Mouse (Mus musculus): ENCODE measurements around the gene Zdhhc13. TPM values are rescaled to one million over a fixed set of nuclear protein-coding genes. Genes with fewer than 3 reads are reported as not detected.

Gene Zdhhc13
- polyA plus RNA-seq, 1 experiment from 2014 or later, result 49.7 TPM

DNA sequence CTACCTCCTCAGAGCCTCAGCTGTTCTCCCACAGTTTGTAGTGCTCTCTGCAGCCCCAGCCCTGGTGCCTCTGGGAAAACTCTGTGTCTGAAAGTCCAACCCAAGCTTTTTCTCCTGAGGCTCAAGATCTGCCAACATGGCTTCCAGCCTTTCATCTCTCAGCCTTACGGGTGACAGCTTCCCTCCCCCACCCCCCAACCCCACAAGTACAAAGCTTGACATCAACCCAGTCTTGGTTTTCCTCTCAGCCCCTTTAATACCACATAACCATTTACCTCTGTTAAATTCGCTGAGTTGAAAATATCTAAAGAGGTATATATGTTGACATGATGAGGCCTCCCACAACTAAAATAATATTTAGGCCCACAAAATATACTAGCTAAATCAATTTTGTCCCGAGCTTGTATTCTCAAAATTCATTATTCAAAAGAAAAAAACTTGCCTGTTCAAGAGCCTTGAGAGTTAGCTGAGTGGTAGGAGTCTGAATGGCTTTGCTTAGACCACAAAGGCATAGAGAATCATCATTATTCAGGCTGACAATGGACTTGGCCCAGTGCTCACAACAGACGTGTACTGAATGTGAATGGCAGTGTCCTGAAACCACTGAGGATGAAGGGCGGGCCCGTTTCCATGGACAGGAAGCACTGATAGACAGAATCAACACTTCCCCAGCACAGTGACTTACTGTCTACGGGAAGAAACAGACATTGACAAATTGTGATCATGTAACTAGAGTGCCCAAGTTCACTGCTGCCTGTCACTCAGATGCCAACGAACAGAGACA, 10.9 kb upstream of the Zdhhc13 start:
- H3K4me1 ChIP-seq (ENCODE audit: control insufficient read depth, insufficient read depth, low read length), result no peaks in the 10 kb centered on the region
- no peak overlapping the region for H3K4me3 ChIP-seq (replicated peaks; ENCODE audit: low read depth, low read length)
- H3K36me3 ChIP-seq (ENCODE audit: control insufficient read depth, insufficient read depth, low read length), result no peaks in the 10 kb centered on the region
- no peaks in the 10 kb centered on the region for H3K9me3 ChIP-seq (ENCODE audit: control insufficient read depth, low read length)
- no peaks in the 10 kb centered on the region for H3K27me3 ChIP-seq (ENCODE audit: control insufficient read depth, insufficient read depth, low read length)
- peak overlapping the region; percentile 49 for H3K27ac ChIP-seq (replicated peaks; ENCODE audit: low read depth, low read length)
- 27% methylated on average over 8 of the region's 8 CpGs for WGBS
- no peak overlapping the region for H3K9ac ChIP-seq (replicated peaks; ENCODE audit: low read length)
- ATAC-seq (ENCODE audit: low FRiP score, low TSS enrichment) (peak; percentile 76; the same call in 1 of the 2 replicates), DNase-seq (peak; percentile 81)
- no peak overlapping the region for H3K4me2 ChIP-seq (ENCODE audit: low read length)

DNA sequence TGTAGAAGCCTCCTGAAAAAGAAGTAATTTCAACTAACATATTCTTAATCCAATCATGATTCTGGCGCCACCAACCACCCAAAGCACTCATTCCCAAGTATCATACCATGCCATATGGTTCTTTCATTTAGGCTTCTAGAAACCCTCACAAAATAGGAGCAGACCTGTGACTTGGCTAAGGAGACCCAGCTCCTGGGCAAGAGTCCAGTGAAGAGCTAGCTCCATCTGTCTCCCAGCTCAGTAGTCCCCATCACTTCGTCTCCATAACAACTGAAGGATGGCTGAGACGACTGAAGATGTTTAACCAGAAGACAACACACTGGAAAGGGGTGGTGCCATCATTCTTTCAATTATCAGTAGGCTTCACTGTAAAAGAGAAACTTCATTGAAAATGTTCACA, 9.7 kb upstream of the Zdhhc13 start:
- Histone ChIP-seq H3K4me1 (ENCODE audit: control insufficient read depth, insufficient read depth, low read length) (no peaks in the 10 kb centered on the region), H3K27me3 (ENCODE audit: control insufficient read depth, insufficient read depth, low read length) (no peaks in the 10 kb centered on the region), H3K9ac (replicated peaks; ENCODE audit: low read length) (no peak overlapping the region), H3K4me3 (replicated peaks; ENCODE audit: low read depth, low read length) (no peak overlapping the region), H3K9me3 (ENCODE audit: control insufficient read depth, low read length) (no peaks in the 10 kb centered on the region), H3K27ac (replicated peaks; ENCODE audit: low read depth, low read length) (no peak overlapping the region), H3K4me2 (ENCODE audit: low read length) (no peak overlapping the region), H3K36me3 (ENCODE audit: control insufficient read depth, insufficient read depth, low read length) (no peaks in the 10 kb centered on the region)
- ATAC-seq (ENCODE audit: low FRiP score, low TSS enrichment) (no peak), DNase-seq (no peak)
- WGBS, result 76% methylated on average over 3 of the region's 3 CpGs

DNA sequence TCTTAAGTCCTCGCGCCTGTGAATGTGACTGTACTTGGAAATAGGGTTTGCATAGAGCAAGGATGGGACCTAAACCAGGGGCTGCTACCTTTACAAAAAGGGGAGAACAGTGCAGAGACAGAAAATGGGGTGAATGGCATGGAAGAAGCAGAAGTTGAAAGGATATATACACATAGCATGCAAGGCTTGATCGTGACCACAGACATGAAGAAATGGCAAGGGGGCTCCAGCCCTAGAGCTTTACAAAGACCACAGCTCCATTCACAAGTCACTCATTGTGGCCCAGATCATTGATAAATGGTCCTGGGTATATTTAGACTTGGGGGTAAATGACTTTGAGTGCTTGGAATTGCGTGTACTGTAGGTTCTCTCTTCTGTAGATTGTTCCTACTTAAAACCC, 6.4 kb upstream of the Zdhhc13 start:
- DNase-seq, result no peak
- WGBS, result 83% methylated on average over 4 of the region's 4 CpGs
- Histone ChIP-seq H3K4me1 (ENCODE audit: control insufficient read depth, insufficient read depth, low read length) (no peaks in the 10 kb centered on the region), H3K9ac (replicated peaks; ENCODE audit: low read length) (no peak overlapping the region), H3K9me3 (ENCODE audit: control insufficient read depth, low read length) (no peaks in the 10 kb centered on the region), H3K27ac (replicated peaks; ENCODE audit: low read depth, low read length) (no peak overlapping the region), H3K4me3 (replicated peaks; ENCODE audit: low read depth, low read length) (no peak overlapping the region), H3K4me2 (ENCODE audit: low read length) (no peak overlapping the region), H3K36me3 (ENCODE audit: control insufficient read depth, insufficient read depth, low read length) (no peaks in the 10 kb centered on the region), H3K27me3 (ENCODE audit: control insufficient read depth, insufficient read depth, low read length) (no peaks in the 10 kb centered on the region)
- ATAC-seq (ENCODE audit: low FRiP score, low TSS enrichment), result no peak

DNA sequence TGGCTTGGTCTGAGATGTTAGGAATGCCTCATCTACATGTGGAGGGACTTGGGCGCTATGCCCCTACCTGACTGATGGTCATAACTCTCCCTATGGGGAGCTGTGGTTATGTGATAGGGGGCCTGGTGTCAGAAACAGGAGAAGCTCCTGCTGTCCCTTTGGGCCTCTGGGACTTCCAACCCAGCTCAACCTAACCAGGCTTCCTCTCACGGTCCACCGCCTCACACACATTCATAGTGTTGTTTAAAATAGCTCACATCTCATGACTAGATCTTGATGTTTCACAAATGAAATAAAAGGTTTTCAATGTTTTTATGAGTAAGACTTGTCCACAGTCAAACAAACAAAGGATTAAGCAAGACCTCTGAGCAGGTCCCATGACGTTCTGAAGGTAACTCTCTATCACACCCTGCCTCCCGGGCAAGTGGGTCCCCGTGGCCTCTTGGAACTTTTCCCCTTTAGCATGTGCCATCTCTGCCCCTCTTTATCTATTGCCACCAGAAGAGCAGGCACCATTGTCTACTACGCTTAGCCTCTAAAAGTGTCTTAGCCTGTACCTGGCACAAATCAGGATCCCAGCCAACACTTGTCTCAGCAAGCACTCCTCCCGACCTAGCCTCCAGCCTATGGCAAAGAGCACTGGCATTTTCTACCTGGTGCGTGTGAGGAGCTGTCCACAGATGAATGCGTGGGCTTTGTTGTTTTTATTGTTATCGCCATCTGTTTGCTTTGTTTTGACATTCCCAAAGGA, 3.9 kb upstream of the Zdhhc13 start:
- Histone ChIP-seq H3K4me3 (replicated peaks; ENCODE audit: low read depth, low read length) (no peak overlapping the region), H3K4me2 (ENCODE audit: low read length) (no peak overlapping the region), H3K9me3 (ENCODE audit: control insufficient read depth, low read length) (no peaks in the 10 kb centered on the region), H3K27ac (replicated peaks; ENCODE audit: low read depth, low read length) (no peak overlapping the region), H3K36me3 (ENCODE audit: control insufficient read depth, insufficient read depth, low read length) (no peaks in the 10 kb centered on the region), H3K27me3 (ENCODE audit: control insufficient read depth, insufficient read depth, low read length) (no peaks in the 10 kb centered on the region), H3K9ac (replicated peaks; ENCODE audit: low read length) (no peak overlapping the region), H3K4me1 (ENCODE audit: control insufficient read depth, insufficient read depth, low read length) (peaks cover 10% of the 10 kb centered on the region; the same call in 1 of the 2 replicates)
- DNase-seq (no peak), ATAC-seq (ENCODE audit: low FRiP score, low TSS enrichment) (no peak)
- 82% methylated on average over 11 of the region's 11 CpGs for WGBS

GRCm38 (mm10) chr7:48788348-48788747, 455 bp upstream of the Zdhhc13 start:
- Histone ChIP-seq H3K36me3 (ENCODE audit: control insufficient read depth, insufficient read depth, low read length) (no peaks in the 10 kb centered on the region), H3K9ac (replicated peaks; ENCODE audit: low read length) (no peak overlapping the region), H3K4me3 (replicated peaks; ENCODE audit: low read depth, low read length) (peak overlapping the region; percentile 86), H3K4me1 (ENCODE audit: control insufficient read depth, insufficient read depth, low read length) (peaks cover 21% of the 10 kb centered on the region; the same call in 1 of the 2 replicates), H3K27me3 (ENCODE audit: control insufficient read depth, insufficient read depth, low read length) (no peaks in the 10 kb centered on the region), H3K27ac (replicated peaks; ENCODE audit: low read depth, low read length) (no peak overlapping the region), H3K9me3 (ENCODE audit: control insufficient read depth, low read length) (no peaks in the 10 kb centered on the region), H3K4me2 (ENCODE audit: low read length) (peak overlapping the region; percentile 90)
- 76% methylated on average over 3 of the region's 3 CpGs for WGBS
- DNase-seq (no peak), ATAC-seq (ENCODE audit: low FRiP score, low TSS enrichment) (peak; percentile 10; the same call in 1 of the 2 replicates)

- no peaks in the 10 kb centered on the region for H3K27me3 ChIP-seq (ENCODE audit: control insufficient read depth, insufficient read depth, low read length)
- no peak for ATAC-seq (ENCODE audit: low FRiP score, low TSS enrichment)
- DNase-seq, result no peak
- no peak overlapping the region for H3K9ac ChIP-seq (replicated peaks; ENCODE audit: low read length)
- H3K4me2 ChIP-seq (ENCODE audit: low read length), result peak overlapping the region; percentile 90
- H3K36me3 ChIP-seq (ENCODE audit: control insufficient read depth, insufficient read depth, low read length), result no peaks in the 10 kb centered on the region
- no peaks in the 10 kb centered on the region for H3K9me3 ChIP-seq (ENCODE audit: control insufficient read depth, low read length)
- no peak overlapping the region for H3K27ac ChIP-seq (replicated peaks; ENCODE audit: low read depth, low read length)
- H3K4me3 ChIP-seq (replicated peaks; ENCODE audit: low read depth, low read length), result peak overlapping the region; percentile 86; the same call in 1 of the 2 replicates
- peaks cover 21% of the 10 kb centered on the region; the same call in 1 of the 2 replicates for H3K4me1 ChIP-seq (ENCODE audit: control insufficient read depth, insufficient read depth, low read length)
- WGBS, result 69% methylated on average over 4 of the region's 4 CpGs
Observed at GRCm38 (mm10) chr7:48790117-48790516, 1.3 kb downstream of the Zdhhc13 start.

DNA sequence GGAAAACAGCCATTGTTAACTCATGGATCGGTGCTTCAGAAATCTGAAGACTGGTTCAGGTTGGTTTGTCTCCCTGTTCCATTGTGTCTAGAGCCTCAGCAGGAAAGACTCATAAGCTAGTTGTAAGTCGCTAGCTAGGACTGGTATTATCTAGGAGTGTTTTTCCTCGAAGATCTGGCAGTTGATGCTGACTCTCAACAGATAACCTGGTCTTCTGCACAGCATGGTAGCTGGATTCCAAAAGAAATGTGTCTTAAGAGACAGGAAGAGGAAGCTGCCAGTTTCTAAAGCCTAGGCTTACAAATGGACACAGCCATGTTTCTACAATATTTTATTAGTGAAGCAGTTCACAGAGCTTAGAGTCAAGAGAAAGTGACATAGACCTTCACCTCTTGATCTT, 2.6 kb downstream of the Zdhhc13 start:
- Histone ChIP-seq H3K4me3 (replicated peaks; ENCODE audit: low read depth, low read length) (no peak overlapping the region), H3K27me3 (ENCODE audit: control insufficient read depth, insufficient read depth, low read length) (no peaks in the 10 kb centered on the region), H3K36me3 (ENCODE audit: control insufficient read depth, insufficient read depth, low read length) (peaks cover 6% of the 10 kb centered on the region; the same call in 1 of the 2 replicates), H3K4me2 (ENCODE audit: low read length) (no peak overlapping the region), H3K4me1 (ENCODE audit: control insufficient read depth, insufficient read depth, low read length) (peaks cover 21% of the 10 kb centered on the region; the same call in 1 of the 2 replicates), H3K27ac (replicated peaks; ENCODE audit: low read depth, low read length) (no peak overlapping the region), H3K9ac (replicated peaks; ENCODE audit: low read length) (no peak overlapping the region), H3K9me3 (ENCODE audit: control insufficient read depth, low read length) (no peaks in the 10 kb centered on the region)
- DNase-seq (no peak), ATAC-seq (ENCODE audit: low FRiP score, low TSS enrichment) (no peak)
- WGBS, result 71% methylated on average over 3 of the region's 3 CpGs

DNA sequence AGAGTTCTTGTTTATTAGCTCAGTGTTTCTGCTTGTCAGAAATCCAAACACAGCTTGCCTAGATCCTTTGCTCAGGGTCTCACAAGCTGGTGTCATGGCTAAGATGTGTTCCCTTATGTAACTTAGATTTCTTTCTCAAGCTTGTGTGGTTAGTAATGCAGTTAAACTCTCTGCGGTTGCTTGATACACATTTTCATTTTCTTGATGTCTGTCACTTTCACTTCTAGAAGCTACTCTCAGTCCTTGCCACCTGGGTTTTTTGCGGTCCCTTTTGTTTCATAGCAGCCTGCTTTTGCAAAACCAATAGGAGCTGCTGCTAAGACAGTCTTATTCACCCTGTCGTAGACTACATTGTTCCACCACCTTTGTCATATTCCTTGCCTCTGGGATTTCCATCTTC, 6.3 kb downstream of the Zdhhc13 start:
- H3K27ac ChIP-seq (replicated peaks; ENCODE audit: low read depth, low read length), result no peak overlapping the region
- H3K4me3 ChIP-seq (replicated peaks; ENCODE audit: low read depth, low read length), result no peak overlapping the region
- no peak for ATAC-seq (ENCODE audit: low FRiP score, low TSS enrichment)
- H3K9ac ChIP-seq (replicated peaks; ENCODE audit: low read length), result no peak overlapping the region
- WGBS, result 85% methylated on average over 3 of the region's 3 CpGs
- peaks cover 9% of the 10 kb centered on the region; the same call in 1 of the 2 replicates for H3K4me1 ChIP-seq (ENCODE audit: control insufficient read depth, insufficient read depth, low read length)
- H3K27me3 ChIP-seq (ENCODE audit: control insufficient read depth, insufficient read depth, low read length), result no peaks in the 10 kb centered on the region
- no peak overlapping the region for H3K4me2 ChIP-seq (ENCODE audit: low read length)
- DNase-seq, result no peak
- no peaks in the 10 kb centered on the region for H3K9me3 ChIP-seq (ENCODE audit: control insufficient read depth, low read length)
- H3K36me3 ChIP-seq (ENCODE audit: control insufficient read depth, insufficient read depth, low read length), result peaks cover 21% of the 10 kb centered on the region
